Mouse (Mus musculus): ENCODE data around the gene Rflna.

The Rflna gene

DNA sequence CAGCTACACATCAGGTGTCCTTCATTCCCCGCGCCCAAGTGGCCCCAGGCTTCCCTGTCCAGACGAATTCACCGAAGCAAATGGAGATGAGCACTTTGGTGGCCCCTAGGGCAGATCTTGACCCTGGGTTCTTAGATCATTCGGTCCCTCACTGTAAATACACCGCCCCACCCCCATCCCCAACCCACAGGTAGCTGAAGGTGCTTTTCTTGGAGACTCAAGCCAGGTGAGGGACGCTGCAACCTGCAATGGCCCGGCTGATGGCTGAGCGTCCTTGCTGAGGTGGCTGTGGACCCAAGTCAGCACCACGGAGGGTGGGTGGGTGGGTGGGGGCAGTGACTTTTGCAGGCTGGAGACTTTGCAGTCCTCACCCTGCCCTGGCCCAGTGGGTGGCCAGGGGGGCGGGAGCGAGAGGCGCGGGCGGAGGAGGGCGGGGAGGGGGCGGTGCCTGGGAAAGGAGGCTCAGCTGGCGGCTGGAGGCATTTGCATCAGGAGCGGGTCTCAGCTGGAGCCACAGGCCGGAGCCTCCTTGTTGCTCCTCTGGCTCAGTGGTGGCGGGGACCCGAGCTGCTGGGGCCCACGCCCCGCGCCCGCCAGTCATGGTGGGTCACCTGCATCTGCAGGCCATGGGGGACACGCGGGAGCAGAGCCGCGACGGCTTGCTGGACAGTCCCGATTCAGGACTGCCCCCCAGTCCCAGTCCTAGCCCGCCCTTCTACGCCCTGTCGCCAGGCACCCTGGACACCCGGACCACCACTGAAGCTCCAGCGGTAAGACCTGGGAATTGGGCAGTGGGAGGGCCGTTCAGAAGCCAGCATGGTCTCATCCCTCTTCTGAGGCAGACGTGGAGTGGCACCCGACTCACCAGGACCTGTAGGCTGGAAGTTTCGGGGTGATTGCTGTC is at the start of gene Rflna:
Gene Rflna (plus strand): TSS at position 253 of the 904 bp plus-strand sequence.
- no peak for DNase-seq

DNA sequence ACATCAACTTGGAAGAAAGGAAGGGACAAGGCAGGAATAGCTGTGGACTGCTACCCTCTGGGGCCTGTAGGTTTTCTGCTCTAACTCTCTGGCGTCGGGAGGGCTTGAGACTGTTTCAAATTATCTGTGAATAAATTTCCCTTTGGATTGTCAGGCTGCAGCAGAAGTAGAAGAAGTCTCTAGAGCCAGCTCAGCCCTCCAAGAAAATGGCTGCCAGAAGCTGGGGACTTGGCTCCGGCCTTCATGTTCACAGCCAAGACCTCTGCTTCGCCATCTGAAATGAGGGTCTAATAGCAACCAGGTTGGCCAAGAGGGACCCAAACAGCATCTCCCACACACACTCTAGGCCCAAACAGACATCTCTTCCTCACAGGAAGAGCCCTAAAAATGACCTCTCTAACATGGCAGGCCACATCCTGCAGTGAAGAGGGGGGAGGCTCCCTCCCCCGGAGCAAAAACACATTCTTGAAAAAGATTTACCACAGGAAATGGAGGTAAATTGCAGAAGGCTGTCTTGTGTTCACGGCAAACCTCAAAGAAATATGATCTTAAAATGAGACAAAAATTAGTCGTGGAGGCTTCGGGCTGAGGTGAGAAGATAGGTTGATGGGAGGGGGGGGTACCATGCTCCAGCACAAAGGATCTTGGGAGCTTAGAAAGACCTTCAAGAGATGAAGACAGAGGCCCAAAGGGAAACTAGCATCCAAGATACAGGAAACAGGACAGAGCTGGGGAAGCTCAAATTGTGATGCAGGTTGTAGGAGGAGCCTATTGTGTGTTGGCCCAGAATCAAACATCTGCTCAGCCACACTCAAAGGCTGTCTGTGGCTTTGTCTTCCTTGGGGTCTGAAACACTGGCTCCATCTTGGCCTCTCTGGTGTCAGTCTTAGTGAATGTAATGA is 48.4 kb upstream of the Rflna start:
- DNase-seq, result no peak

DNA sequence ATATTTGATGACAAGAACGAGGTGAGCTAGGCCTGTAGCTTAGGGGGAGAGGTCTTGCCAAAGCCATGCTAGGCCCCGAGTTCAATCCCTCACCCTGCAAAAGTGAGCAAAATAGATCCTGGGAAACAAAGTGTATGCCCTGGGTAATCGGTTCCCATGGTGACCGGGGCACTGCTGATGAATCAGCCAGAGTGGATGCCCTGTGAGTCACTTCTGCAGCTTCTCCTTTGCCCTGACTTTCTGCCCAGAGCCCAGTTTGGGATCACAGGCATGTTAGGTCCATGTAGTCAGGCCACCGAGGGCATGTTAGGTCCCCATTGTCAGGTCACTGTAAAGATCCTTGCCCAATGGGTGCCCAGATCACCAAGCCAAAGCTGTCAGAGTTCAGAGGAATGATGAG is 45.5 kb upstream of the Rflna start:
- no peak for DNase-seq

DNA sequence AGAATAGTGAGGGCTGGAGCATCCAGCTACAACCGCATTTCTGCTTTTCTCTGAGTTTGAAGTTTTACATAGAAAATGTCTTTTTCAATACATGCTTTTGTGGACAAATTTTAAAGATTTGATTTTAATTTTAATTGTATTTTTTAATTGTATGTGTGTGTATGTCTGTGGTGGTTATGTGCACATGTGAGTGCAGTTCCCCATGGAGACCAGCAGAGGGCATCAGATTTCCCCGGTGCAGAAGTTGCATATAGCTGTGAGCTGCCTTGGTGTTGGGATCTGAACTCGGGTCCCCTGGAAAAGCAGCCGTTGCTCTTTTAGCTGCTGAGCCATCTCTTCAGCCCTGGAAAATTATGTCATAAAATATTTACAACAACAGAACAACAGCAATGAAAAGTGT is 43.9 kb upstream of the Rflna start:
- no peak for DNase-seq

DNA sequence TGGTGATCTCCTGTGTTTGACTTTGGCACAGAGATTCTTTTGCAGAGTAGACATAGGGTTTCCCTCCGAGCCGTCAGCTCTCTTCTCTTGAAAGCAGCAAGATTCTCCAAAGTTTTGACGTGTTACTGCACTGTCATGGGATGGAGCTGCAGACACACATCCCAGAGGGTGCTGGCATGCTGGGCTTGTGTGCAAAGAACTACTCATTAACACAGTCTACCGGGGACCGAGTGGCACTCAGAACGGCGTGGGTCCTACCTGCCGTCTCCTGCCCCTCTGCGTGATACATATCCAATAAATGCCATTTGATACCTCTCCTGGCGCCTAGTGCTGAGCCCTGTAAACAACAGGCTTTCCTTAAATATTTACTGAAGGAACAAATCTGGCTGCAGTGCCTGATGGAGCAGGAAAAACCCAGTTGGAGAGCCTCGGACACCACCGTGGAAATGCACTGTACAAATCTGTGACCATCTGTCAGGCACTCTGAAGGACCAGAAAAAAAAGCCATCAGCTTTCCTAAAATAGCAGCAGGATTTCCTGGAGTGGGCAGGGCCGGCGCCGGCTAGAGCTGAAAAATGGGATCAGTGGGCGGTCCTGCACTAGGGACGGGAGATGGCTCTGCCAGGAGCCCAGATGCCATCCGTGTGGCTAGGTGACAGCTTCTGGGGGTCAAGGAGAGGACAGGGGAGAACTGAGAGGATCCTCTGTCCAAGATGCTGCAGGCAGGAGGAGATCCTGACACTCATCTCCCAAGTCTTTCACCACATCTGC is 42.7 kb upstream of the Rflna start:
- DNase-seq, result peak; percentile 93

DNA sequence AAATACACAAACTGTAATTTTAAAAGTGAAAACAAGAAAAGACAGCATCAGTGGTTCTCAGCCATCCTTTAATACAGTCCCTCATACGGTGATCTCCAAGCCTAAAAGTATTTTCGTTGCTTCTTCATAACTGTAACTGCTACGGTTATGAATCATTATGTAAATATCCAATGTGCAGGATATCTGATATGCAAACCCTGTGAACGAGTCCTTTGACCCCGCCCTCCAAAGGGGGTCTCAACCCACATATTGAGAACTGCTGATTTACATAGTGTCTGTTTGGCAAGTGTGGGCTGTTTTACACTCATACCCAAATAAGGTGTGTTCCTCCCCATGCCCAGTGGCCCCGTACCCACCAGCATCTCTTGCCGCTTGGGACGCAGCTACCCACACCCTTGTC is 41.6 kb upstream of the Rflna start:
- DNase-seq, result no peak

DNA sequence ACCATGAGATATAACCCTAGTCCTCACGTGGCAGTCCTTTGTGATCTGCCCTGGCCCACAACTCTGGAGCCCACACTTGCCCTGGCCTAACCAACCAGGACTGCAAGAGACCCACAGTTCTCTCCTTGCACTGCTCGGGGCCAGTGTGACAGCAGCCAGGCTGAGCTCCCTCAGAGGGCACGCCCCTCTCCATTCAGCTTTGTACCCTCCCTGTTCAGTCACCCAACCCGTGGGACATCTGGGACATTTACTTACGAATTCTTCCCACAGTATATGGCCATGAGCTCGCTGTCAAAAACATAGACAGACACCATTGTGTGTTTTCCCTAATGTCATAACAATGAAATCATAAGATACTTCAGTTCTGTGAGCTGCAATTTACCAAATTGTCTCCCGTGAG is 40.3 kb upstream of the Rflna start:
- DNase-seq, result no peak

DNA sequence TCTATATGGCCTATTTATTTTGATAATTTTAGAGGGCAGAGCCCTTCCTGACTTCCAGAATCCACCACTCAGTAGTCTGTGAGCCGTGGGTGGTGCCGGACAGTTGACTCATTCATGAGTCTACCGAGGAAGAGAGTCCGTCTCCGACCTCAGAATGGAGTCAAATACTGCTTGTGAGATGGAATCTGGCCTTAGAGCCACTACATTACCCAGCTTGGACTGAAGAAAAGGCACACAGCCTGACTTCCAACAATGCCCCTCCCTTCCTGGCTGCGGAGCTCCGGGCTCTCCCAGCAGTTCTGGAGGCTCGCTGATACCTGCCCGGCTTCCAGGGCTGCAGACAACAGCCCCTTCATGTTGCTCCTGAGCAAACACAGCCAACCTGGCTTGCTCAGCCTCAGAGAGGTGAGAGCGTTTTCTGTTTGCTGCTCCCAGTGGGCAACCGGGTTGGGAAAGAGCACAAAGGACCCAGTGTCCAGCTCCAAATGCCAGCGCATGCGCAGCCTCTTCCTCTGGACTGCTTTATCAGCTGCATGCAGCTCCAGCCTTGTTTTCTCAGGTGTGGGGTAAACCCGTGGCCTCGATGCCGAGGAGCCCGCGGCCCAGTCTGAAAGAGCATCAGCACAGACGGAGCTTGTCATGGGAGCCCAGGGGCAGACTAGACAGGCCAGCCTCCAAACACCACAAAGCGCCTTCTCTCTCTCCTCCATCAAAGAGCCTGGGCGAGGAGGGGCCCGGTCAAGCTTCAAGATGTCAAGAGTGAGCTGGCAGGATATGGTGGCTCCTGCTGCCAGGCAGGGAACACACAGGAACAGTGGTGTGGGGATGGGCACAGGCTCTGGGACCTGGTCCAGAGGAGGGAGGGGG is 39.0 kb upstream of the Rflna start:
- peak; percentile 71 for DNase-seq

DNA sequence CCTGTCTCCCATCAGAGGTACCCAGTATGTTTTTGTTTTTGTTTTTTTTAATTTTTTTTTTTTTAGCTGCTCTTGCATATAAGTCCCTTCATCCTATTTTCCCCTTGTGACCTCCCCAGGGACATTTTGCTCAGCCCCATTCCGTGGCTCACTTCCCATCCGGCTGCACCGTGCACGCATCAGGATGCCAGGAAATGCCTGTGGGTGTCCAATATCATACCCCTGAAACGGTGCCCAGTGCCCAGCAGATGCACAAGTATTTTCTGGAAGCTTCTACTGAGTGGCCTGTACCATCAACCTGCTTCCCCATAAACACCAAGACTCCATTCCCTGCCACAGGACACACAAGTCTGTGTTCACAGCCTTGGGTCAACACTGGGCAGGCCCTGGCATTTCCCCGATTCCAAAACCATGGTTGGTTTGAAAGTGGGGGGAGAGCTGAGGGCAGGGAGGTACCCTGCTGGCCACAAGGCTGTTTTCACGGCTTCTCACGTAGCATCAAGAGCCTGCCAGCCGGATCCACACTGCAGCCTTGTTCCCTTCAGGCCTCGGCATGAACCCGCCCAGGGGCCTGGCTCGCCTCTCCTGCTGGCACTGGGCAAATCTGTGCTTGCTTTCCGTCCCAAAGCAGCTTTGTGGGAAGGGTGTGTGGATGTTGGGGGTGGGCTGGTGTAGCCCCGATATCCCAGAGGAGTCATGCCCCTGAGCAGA is 36.2 kb upstream of the Rflna start:
- DNase-seq, result peak; percentile 53

DNA sequence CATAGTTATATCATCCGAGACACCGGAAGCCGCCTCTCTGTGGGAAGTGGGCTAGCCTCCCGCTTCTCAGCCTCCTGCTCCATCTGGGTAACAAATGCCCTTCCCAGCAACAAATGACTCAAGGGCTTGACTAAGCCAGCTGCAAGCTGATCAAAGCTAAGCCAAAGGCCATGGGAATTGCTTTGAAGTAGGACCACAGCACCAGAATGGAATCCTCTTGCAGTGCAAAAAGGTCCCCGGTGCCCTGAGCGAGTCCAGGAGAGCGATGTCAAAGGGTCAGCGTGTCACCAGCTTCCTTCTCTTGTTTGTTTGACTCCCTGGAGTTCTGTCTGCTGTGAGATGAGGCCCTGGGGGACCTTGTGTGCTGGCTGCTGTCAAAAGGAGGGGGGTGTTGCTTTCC is 33.2 kb upstream of the Rflna start:
- no peak for DNase-seq

DNA sequence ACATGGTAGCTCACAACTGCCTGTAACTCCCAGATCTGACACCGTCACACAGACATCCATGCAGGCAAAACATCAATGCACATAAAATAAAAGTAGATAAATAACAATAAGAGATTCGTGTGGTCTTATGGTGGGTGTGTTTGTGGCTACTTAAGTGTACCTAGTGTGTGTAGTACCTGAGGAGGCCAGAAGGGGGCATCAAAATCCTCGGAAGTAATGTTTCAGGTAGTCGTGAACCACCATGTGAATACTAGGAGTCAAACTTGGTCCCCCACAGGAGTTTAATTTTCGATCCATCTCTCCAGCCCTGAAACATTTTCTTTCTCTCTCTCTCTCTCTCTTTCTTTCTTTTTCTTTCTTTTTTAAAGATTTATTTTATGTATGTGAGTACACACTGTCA is 16.8 kb upstream of the Rflna start:
- DNase-seq, result no peak

DNA sequence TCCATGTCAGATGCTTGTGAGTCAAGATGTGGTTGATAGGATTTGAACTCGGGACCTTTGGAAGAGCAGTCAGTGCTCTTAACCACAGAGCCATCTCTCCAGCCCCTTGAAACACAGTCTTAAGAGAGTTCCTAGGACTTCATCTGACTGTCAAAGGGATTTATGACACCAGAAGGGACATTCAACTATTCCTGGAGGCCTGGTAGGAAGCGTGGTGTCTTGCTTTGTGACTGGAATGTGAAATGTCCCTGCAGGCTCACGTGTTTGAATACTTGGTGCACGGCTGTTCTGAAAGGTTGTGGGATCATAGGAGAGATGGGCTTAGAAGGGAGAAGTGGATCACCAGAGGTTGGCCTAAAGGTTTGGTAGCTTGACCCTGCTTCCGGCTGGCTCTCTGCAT is 16.4 kb upstream of the Rflna start:
- DNase-seq, result no peak

DNA sequence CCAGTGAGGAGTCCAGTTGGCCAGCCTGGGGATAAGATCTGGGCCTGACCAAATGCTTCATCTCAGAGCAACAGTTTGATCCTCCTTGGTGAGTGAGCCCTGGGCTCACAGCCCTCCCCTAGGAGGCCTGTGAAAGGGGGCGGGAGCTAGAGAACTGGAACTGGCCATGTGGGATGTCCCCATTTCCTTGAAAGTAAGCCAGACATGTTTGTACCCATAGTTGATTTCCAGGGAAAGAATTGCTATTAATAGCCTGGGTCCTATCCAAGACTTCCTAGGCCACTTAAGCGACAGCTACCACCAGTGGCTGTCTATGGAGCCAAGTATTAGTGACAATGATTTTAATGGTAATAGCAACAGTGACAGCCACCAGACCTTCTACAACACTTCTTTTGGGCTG is 13.3 kb upstream of the Rflna start:
- no peak for DNase-seq

DNA sequence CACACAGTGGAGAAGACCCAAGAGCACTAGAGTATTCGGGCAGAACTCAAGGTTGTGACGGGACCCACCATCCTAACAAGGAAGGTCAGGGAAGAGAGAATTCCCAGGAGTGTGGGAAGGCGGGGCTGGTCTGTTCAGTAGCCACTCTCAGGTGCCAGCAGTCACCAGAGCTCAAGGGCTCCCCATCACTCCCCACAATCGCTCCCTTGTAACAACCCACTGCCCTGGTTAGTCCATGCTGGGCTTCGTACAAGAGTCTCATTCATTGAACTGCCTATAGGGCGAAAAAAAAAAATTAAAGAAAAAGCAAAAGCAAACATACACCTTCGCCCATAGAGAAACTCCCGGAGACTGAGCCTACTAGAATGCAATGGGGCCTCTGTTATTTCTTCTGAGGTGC is 10.7 kb upstream of the Rflna start:
- DNase-seq, result no peak

DNA sequence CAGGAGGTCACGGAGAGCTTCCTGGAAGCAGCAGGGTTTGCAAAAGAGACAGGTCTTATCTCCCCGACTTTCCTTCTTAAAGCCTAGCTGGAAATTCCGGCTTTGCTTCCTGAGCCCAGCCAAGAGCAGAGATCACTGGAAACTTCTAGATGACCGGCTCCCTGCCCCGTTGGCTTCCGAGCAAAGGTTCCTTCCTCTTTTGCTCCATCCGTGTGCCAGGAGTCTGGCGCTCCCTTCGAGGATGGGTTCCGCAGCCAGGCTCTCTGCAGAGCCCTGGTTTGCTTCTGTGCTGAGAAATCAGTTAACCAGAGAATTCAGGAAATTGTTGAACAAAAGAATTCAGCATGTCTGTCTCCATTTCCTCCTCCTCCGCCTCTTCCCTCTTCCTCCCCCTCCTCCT is 10.1 kb upstream of the Rflna start:
- DNase-seq, result no peak

DNA sequence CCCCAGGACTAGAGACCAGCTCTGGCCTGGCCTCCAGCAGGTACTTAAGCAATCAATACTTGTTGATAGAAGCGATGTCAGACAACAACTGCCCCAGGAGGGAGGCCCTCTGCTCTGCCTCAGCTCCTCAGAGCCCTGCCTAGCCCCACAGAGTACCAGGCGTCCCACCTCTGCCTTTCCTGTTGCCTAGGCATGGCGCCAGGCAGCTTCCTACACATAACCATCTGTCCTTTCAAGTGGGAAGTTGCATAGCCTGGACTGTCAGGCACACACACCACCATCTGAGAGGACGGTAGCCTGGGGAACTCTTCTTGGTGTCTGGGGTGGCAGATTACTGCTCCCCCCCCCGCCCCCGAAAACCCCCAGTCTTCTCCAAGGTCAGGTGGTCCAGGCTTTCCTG is 6.2 kb upstream of the Rflna start:
- no peak for DNase-seq

DNA sequence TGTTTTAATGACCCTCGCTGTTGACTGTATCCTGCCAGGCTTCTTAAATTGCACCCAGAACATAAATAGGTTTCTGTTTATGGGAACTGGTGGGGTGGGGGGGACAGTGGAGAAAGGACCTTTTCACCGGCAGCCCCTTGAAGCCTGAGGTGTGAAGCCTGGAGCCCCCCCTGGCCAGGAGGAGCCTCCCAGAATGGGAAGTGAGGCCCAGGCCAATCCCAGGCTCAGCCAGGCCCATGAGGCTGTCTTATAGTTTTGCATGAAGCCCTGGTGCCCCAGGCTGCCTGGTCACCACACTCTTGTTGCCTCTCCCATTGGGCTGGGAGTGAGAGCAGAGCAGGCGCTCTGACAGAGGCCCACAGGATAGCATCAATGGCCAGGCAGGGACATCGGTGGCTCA is 5.1 kb upstream of the Rflna start:
- DNase-seq, result no peak

DNA sequence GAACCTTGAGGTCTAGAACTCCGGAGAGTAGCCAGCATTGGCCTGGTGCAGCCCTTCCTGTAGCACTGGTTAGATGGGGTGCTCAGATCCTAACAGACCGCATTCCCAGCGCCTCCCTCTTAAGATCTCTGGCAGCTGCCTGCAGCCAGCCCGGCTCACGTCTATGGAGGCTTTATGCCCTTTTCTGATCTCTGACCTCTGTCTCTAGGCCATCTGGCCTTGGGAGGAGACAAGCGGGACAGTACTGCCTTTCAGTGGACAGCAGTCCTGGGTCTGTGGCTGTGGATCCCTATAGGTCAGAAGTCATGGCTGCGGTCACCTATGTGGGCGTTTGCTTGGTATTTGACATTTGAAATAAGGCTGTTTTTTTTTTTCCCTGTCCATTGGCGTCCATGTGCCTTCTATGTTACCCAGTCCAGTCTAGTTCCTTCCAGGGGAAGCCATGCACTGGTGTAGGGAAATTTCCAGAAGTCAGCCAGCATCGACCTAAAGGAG is 2.2 kb upstream of the Rflna start:
- no peak for DNase-seq

DNA sequence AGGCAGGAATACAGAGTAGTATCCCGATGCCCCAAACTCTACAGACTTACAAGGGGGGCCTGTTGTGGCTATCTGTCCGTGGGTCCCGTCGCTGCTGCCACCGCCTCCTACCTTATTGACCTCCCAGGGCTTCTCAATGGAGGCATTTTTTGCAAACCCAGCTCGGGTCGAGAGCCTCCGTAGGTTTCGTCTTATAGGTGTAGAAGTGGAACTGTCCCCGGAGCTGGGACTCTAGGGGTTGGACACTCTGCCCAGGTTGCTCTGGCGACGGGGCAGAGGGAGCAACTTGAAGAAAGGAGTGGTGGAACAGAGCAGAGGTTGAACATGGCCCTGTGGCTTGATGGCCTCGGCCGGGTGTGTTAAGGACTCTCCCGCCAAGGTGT is 843 bp downstream of the Rflna start:
- no peak for DNase-seq

DNA sequence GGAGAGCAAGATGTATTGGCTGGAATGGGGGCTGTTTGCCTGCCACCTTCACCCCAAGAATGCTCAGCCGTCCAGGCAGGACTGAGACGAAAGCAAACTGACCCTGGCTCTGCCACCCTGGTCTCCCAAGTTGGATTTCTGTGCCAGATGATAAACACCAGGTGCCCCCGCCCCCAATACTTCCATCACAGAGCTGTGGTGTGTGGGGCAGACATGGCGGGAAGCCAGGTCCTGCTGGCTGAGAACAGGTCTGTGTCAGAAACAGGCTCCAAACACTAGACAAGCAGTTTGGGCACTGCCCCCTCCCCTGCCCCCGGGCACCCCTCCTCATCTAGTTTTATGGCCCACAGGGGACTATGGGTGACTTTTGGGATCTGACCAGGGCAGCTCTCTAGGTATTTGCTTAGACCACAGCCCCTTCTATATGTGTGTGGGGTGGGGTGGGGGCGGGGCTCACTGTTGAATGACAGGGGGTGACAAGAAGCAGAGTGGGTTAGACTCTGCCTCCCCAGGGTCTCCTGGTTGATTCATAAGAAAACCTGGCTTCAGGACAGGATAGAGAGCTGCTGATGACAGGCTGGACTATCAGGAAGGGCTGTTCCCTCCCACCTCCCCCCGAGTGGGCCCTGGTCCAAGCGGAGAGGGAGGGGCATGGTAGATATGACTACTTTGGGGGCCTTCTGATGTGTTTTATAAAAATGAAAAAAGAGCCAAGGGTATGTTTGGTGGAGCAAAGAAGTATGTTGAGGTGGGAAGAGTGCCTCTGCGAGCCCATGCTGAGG is 3.0 kb downstream of the Rflna start:
- no peak for DNase-seq

DNA sequence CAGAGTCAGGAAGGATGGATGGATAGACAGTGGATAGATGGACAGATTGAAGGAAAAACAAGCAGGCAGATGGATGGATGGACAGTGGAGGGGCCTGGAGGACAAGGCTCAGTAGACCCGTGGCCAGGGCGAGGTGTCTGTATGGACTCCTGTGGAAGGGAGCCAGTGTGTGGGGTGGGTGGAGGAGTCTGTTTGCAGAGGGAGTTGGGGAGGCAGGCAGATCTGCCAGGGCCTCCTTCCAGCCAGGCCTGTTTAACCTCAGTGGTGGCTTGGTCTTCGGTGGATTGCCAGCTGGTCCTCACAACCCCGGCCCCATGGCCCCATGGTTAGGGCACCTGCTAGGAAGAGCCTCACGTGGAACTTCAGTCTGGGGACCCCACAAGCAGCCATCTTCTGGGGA is 3.9 kb downstream of the Rflna start:
- no peak for DNase-seq

Measured in cerebellum, adult 11-12 months (tissue).